Mouse (Mus musculus): ENCODE results near the gene Crebbp.

GRCm38 (mm10) chr16:4064945-4065344 lies 148.9 kb downstream of the Crebbp start:
- TF ChIP-seq CTCF (IDR thresholded peaks at IDR 0.05; ENCODE audit: low read depth, low read length) (no peak), POLR2A (IDR thresholded peaks at IDR 0.05; ENCODE audit: borderline replicate concordance, low read depth, low read length) (no peak)
